Mouse (Mus musculus): ENCODE measurements at regions not wholly inside any gene's neighbourhood (a gene's known extent, or its start where the extent isn't known, plus 50 kb on each side); places are given as distances from the start of the nearest gene placed in this dataset.
A peak's percentile ranks its signal among the peaks of the same experiment; 100 is the strongest.

- DNase-seq (ENCODE audit: low spot score in 2 of 2): no peak
These were observed 60.3 kb downstream of the Snrpe start for GRCm38 (mm10) chr1:133549816-133550215.

DNA sequence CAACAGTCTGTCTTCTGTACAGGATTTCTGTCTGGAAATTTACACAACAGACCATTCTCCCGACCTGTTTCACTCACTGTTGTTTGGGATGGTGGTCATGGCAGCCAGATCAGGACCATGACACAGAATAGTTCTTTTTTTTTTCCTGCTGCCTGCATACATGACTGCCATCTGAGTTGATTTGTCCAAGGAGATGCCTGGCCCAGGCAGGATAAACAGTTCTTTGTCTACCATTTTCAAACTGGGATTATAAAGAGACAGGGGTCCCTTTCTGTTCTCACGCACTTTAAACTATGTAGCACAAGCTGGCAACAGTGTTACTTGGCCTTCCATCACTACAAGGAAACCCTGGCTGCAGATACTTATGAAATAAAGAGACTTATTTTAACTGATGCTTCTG, 61.1 kb downstream of the Snrpe start:
- no peak for DNase-seq (ENCODE audit: low spot score in 2 of 2)

GRCm38 (mm10) chr1:133547541-133547940, 62.5 kb downstream of the Snrpe start:
- no peak for DNase-seq (ENCODE audit: low spot score in 2 of 2)

- no peak for DNase-seq (ENCODE audit: low spot score in 2 of 2)
These were observed 65.1 kb downstream of the Snrpe start for GRCm38 (mm10) chr1:133544996-133545395.

GRCm38 (mm10) chr1:133543751-133544150, 66.3 kb downstream of the Snrpe start:
- no peak for DNase-seq (ENCODE audit: low spot score in 2 of 2)

DNA sequence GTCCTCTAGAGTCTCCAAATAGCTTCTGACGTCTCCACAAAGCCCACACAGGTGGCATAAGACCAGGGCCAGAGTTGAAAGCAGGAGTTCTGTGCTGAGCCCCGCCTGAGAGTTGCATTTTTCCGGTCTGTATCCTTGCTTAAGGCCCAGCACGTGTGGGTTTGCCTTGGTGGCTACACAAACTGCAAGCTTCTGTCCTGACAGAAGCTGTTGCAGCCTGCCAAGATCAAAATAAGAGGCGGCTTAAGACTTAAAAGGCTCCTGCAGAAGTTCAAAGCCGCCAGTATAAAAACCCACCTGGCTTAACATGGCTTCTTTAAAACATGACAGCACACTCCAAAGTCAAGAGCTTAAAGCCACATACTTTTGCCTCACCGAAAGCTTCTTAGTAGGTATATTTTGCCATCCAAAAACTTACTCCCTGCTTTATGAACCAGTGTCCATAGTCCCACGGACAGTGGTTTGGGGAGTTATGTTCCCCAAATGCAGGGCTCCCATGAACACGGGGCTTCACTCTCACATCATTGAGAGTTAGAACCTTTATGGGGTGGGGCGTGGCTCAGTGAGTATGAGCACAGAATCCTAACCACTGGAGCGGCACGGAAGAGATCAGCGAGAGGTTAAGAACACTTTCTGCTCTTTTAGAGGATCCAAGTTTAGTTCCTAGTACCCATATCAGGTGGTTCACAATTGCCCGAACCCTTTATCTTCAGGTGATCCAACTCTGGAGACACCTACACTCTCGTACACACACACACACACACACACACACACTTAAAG, 67.9 kb downstream of the Snrpe start:
- DNase-seq (ENCODE audit: low spot score in 2 of 2): no peak

GRCm38 (mm10) chr1:133530698-133531097, 79.4 kb downstream of the Snrpe start:
- DNase-seq (ENCODE audit: low spot score in 2 of 2): no peak

- no peak for DNase-seq (ENCODE audit: low spot score in 2 of 2)
These were observed 80.3 kb downstream of the Snrpe start for GRCm38 (mm10) chr1:133529817-133530216.

- DNase-seq (ENCODE audit: low spot score in 2 of 2): no peak
These were observed 82.3 kb downstream of the Snrpe start for GRCm38 (mm10) chr1:133527651-133528385.

GRCm38 (mm10) chr1:133522825-133523224, 87.3 kb downstream of the Snrpe start:
- DNase-seq (ENCODE audit: low spot score in 2 of 2): no peak

DNA sequence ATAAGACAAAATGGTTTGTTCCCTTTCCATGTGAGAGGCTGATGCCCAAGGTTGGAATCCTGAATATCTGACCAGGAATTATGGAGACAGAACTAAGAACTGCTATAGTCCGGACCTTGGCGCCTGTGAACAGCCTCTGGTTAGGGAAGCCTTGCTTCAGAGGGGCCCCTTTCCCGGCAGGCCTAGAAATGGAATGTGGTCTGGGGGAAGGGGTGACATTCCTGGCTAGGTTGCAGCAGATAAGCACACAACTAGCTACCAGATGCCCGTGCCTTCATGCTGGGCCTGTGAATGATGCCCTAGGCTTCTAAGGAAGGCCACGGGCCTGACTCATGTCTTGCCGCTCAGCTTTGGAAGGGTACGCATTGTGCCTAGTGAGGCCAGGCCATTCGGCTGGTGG, 89.4 kb downstream of the Snrpe start:
- no peak for DNase-seq (ENCODE audit: low spot score in 2 of 2)

- DNase-seq (ENCODE audit: low spot score in 2 of 2): no peak
These were observed 92.8 kb upstream of the Sox13 start for GRCm38 (mm10) chr1:133517020-133517419.

DNA sequence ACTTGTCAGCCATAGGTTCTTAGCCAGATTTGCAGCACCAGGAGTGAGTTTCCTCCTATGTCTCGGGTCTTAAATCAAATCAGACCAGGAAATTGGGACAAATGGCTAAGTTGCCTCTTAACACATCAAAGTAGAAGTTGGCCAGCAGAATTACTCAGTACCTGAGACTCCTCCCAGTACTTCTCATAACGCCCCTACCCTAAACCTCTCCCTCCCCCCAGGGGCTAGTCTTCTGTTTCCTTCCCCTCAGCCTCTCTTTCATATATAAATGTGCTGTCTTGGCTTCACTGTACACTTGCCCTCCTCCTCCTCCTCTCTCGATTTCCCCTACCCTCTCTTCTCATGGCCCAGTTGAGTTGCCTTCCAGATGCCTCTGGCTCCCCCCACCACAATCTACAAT, 79.9 kb upstream of the Sox13 start:
- DNase-seq (ENCODE audit: low spot score in 2 of 2): no peak

GRCm38 (mm10) chr1:133503336-133503735, 79.2 kb upstream of the Sox13 start:
- no peak for DNase-seq (ENCODE audit: low spot score in 2 of 2)

GRCm38 (mm10) chr1:133501016-133501415, 76.8 kb upstream of the Sox13 start:
- no peak for DNase-seq (ENCODE audit: low spot score in 2 of 2)

GRCm38 (mm10) chr1:133492986-133493741, 69.0 kb upstream of the Sox13 start:
- peak in 1 of 2 experiments; percentile 2 for DNase-seq (ENCODE audit: low spot score in 2 of 2)

- DNase-seq (ENCODE audit: low spot score in 2 of 2): peak; percentile 3 to 10
These were observed 68.3 kb upstream of the Sox13 start for GRCm38 (mm10) chr1:133492291-133492985.

DNA sequence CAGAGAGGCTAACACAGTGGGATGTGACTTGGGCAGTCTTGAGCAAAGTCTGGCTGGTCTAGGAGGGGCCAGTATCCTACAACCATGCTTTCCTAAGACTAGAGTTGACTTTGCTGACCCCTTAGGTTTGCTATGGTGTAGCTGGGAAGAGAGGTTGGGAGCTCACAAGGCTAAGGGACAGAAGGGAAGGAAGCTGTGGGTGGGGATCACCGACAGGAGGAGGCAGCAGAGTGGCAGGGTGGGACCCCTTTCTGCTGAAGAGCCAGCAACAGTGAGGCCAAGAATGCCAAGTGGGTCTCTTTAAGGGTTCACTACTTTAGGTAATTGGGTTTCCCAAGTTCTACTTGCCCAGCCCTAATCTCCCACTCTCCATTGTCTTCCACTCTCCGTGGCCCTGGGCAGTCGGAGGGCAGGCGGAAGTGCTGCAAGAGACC, 67.7 kb upstream of the Sox13 start:
- DNase-seq (ENCODE audit: low spot score in 2 of 2): no peak

GRCm38 (mm10) chr1:133487171-133487901, 63.2 kb upstream of the Sox13 start:
- no peak for DNase-seq (ENCODE audit: low spot score in 2 of 2)

- DNase-seq (ENCODE audit: low spot score in 2 of 2): no peak
These were observed 62.2 kb upstream of the Sox13 start for GRCm38 (mm10) chr1:133486370-133486769.

DNA sequence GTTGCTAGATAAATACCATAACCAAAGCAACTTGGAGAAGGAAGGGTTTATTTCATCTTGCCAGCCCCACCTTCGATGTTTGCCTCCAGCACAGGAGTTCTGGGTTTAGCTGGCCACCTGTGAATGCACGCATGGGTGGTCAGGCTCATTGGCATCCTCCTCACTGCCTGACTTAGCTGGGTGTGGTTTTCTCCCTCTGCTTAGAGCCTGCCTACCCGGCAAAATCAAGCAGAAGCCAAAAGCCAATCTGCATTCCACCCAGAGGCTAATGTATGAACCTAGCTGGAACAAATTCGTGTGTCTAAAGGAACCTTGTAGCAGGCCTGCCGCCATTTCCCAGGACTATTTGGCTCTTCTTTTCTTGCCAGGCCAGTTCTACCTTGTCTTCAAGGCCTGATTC, 58.7 kb upstream of the Sox13 start:
- DNase-seq (ENCODE audit: low spot score in 2 of 2): no peak

Measured in right cerebral cortex, postnatal 36 days (tissue).